Mouse (Mus musculus) CH12.LX (cell line): ENCODE measurements around the gene Tsc22d2. TPM values are rescaled to one million over a fixed set of nuclear protein-coding genes. Genes with fewer than 3 reads are reported as not detected.

Experiments
- DNase-seq: peaks from one replicate; pipeline ENCODE4 v3.0.0-alpha.2; 2013; ENCODE audit errors: extremely low read depth
- H3K27ac ChIP-seq: 2 replicates; pipeline ENCODE4 v1.5.1; 2012; ENCODE audit warnings: low read depth, mild to moderate bottlenecking, control low read depth, moderate library complexity; ENCODE audit not compliant: insufficient read depth
- H3K27me3 ChIP-seq: replicated peaks from 2 replicates; pipeline ENCODE3; 2012; ENCODE audit warnings: inconsistent platforms
- H3K36me3 ChIP-seq, 2 experiments: replicated peaks in 1 of 2; 2 replicates each; pipeline versions ENCODE3 to v1.6.1; 2012; ENCODE audit warnings: inconsistent platforms in 1 of 2, low read length in 1 of 2, mild to moderate bottlenecking in 1 of 2, mixed read lengths in 1 of 2, moderate library complexity in 1 of 2; ENCODE audit not compliant: control insufficient read depth in 1 of 2, insufficient read depth in 1 of 2
- H3K4me1 ChIP-seq, 2 experiments: 2 replicates each; pipeline ENCODE4 v1.6.1; 2012; ENCODE audit warnings: inconsistent platforms in 1 of 2, moderate library complexity in 1 of 2; ENCODE audit not compliant: insufficient read depth in 2 of 2, control insufficient read depth in 1 of 2
- H3K4me2 ChIP-seq: 2 replicates; pipeline ENCODE4 v1.6.1; 2012; ENCODE audit warnings: low read depth, mild to moderate bottlenecking, control low read depth; ENCODE audit not compliant: poor library complexity, insufficient read depth, severe bottlenecking
- H3K4me3 ChIP-seq, 3 experiments: fragments of 150-350 bp in 1 of 3; sonication (generic) in 1 of 3; replicated peaks in 1 of 3; 2 replicates each; pipeline versions ENCODE3 to v1.5.1; 2011 to 2012; ENCODE audit warnings: low read depth in 2 of 3, low read length in 2 of 3, mild to moderate bottlenecking in 2 of 3, moderate library complexity in 2 of 3, control low read depth in 1 of 3, improper control_type of control experiment in 1 of 3, inconsistent platforms in 1 of 3, mixed read lengths in 1 of 3; ENCODE audit not compliant: poor library complexity in 1 of 3
- H3K79me2 ChIP-seq: replicated peaks from 2 replicates; pipeline ENCODE4 v1.6.1; 2012; ENCODE audit warnings: mild to moderate bottlenecking, moderate library complexity; ENCODE audit not compliant: control insufficient read depth, poor library complexity, insufficient read depth, severe bottlenecking; ENCODE audit errors: extremely low read depth
- H3K9ac ChIP-seq: 2 replicates; pipeline ENCODE4 v1.6.1; 2012; ENCODE audit warnings: low read depth, mild to moderate bottlenecking, control low read depth, moderate library complexity; ENCODE audit not compliant: insufficient read depth
- H3K9me3 ChIP-seq: replicated peaks from 2 replicates; pipeline ENCODE3; 2012; ENCODE audit warnings: low read length, inconsistent platforms, mixed read lengths
- CHD1 ChIP-seq: IDR thresholded peaks from 2 replicates; pipeline ENCODE4 v1.6.1; 2012; ENCODE audit warnings: low read depth, low read length, improper control_type of control experiment, inconsistent platforms
- CTCF ChIP-seq, 2 experiments: IDR thresholded peaks in 1 of 2; conservative IDR thresholded peaks in 1 of 2; 2 replicates each; pipeline ENCODE4 v1.5.1; 2011 to 2012; ENCODE audit warnings: low read depth in 2 of 2, low read length in 2 of 2, improper control_type of control experiment in 1 of 2, inconsistent platforms in 1 of 2, mild to moderate bottlenecking in 1 of 2, moderate library complexity in 1 of 2
- ELF1 ChIP-seq: IDR thresholded peaks from 2 replicates; pipeline ENCODE4 v1.6.1; 2014; ENCODE audit warnings: low read depth, mild to moderate bottlenecking, inconsistent platforms, low read length, improper control_type of control experiment
- ETS1 ChIP-seq: conservative IDR thresholded peaks from 2 replicates; pipeline ENCODE4 v1.6.1; 2012; ENCODE audit warnings: low read depth, mild to moderate bottlenecking, inconsistent platforms, low read length, improper control_type of control experiment, moderate library complexity
- IRF4 ChIP-seq: IDR thresholded peaks from 2 replicates; pipeline ENCODE4 v1.6.1; 2014; ENCODE audit warnings: low read depth, mild to moderate bottlenecking, inconsistent platforms, low read length, improper control_type of control experiment
- KAT2A ChIP-seq: IDR thresholded peaks from 2 replicates; pipeline ENCODE4 v1.6.1; 2012; ENCODE audit warnings: low read length, improper control_type of control experiment, inconsistent platforms; ENCODE audit not compliant: insufficient replicate concordance
- MYC ChIP-seq: IDR thresholded peaks from 2 replicates; pipeline ENCODE4 v1.6.1; 2011; ENCODE audit warnings: low read depth, mild to moderate bottlenecking, improper control_type of control experiment, low read length
- RAD21 ChIP-seq: IDR thresholded peaks from 2 replicates; pipeline ENCODE4 v1.6.1; 2011; ENCODE audit warnings: low read depth, mild to moderate bottlenecking, low read length, improper control_type of control experiment, moderate library complexity
- SMC3 ChIP-seq: IDR thresholded peaks from 2 replicates; pipeline ENCODE4 v1.6.1; 2011; ENCODE audit warnings: low read depth, low read length, improper control_type of control experiment
- TBP ChIP-seq: conservative IDR thresholded peaks from 2 replicates; pipeline ENCODE4 v1.6.1; 2011; ENCODE audit warnings: low read depth, low read length, improper control_type of control experiment
- TCF12 ChIP-seq: IDR thresholded peaks from 2 replicates; pipeline ENCODE4 v1.6.1; 2014; ENCODE audit warnings: low read depth, mild to moderate bottlenecking, inconsistent platforms, low read length, improper control_type of control experiment
- ZNF384 ChIP-seq: IDR thresholded peaks from 2 replicates; pipeline ENCODE4 v1.6.1; 2012; ENCODE audit warnings: low read depth, low read length, improper control_type of control experiment, inconsistent platforms
- dilution Hi-C: fragments of 300-500 bp; cut with MboI; formaldehyde crosslinking; loops from 2 replicates; pipeline ENCODE4 v1.14.3; 2020; ENCODE audit warnings: low sequenced_read_pairs; ENCODE audit not compliant: extremely low pct_unique_long_range_greater_than_20kb, extremely low pct_ligation_motif_present
- in situ Hi-C: fragments of 300-500 bp; cut with MboI; formaldehyde crosslinking; loops from 3 replicates; pipeline ENCODE4 v1.14.3; 2019; ENCODE audit warnings: low sequenced_read_pairs, low pct_ligation_motif_present, low pct_unique_long_range_greater_than_20kb, mixed read lengths
- polyA plus RNA-seq: library from polyadenylated mRNA; unstranded; fragments of >175 nt; gene quantifications from 2 replicates; pipeline ENCODE4 v1.2.1, GENCODE M21; 2012; ENCODE audit warnings: low read depth; ENCODE audit not compliant: insufficient read length
- total RNA-seq, 2 experiments: library from RNA; depleted of rRNA; stranded (reverse); fragments of 300-350 nt in 1 of 2; fragments of >200 nt in 1 of 2; gene quantifications; 2 replicates each; pipeline ENCODE4 v1.2.3; 2012 to 2014

Gene Tsc22d2
- total and polyA plus RNA-seq, 3 experiments = 9.0 to 17.4 (median 12.9) TPM

DNA sequence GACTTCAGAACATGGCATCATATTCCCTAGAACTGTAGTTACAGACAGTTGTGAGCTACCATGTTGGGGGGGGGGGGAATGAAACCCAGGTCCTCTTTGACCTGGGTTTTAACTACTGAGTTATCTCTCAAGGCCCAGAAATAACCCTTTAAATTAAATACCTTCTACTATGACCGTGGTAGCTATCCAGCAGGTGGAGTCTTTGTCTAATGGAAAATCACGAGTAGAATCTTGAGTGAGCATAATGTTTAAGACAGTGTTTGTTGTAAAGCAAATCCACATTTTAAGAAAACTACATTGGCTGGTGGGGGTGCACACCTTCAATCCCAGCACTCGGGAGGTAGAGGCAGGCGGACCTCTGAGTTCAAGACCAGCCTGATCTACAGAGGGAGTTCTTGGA lies 99.0 kb downstream of the Tsc22d2 start:
- dilution Hi-C loops (no loop called here), in situ Hi-C loops (loop anchor here (5.0 to 10.0 kb wide), 2 partner anchors 141 to 269 kb away; no protein-coding TSS in a partner anchor)
- peaks cover 2% of the 10 kb centered on the region for H3K79me2 ChIP-seq
- H3K36me3 ChIP-seq = no peaks in the 10 kb centered on the region
- no peaks in the 10 kb centered on the region for H3K9me3 ChIP-seq
- DNase-seq = no peak
- no peak overlapping the region; the same call in 1 of the 2 replicates for H3K9ac ChIP-seq
- peak overlapping the region; percentile 52; the same call in 1 of the 2 replicates for H3K27ac ChIP-seq
- no peak overlapping the region for H3K4me3 ChIP-seq
- H3K27me3 ChIP-seq = no peaks in the 10 kb centered on the region
- peak overlapping the region; percentile 36 for H3K4me2 ChIP-seq
- H3K4me1 ChIP-seq = peaks cover 15 to 79% of the 10 kb centered on the region in 2 experiments
- TF ChIP-seq RAD21 = peak; percentile 75
- TF ChIP-seq CTCF (conservative IDR thresholded peaks at IDR 0.05 in 1 of 2, IDR thresholded peaks at IDR 0.05 in 1 of 2; ENCODE audit: low read depth in 2 of 2, low read length in 2 of 2) = peak in 1 of 2 experiments; percentile 71; a peak in 2 of 4 replicates
- no peak for TF ChIP-seq KAT2A
- TF ChIP-seq SMC3 = peak; percentile 64

DNA sequence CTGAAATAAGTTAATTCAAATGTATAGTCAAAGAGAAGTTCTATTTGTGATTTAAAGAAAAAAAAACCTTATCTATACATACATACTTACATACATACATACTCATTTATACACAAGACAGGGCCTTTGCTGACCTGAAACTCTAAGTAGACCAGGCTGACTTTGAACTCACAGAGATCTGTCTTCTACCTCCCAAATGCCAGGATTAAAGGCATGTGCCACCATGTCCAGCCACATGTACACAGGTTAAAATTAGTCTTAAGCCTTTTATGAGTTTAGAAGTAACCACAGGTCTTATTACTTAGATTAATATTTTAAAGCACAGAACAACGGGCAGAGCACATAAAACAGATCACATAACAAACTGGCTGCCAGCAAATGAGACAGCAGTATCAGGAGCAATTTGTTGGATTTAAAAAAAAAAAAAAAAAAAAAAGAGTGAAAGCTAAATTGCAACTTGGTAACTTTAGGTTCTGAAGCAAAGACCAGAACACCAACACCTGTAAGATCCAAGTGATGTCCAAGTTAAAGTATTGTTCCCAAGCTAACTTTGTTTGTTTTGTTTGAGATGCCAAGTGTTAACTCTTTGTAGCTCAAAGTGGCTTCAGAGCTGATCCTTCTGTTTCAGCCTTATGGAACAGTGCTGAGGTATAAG lies 101.6 kb downstream of the Tsc22d2 start:
- Histone ChIP-seq H3K4me1 (peaks cover 6 to 67% of the 10 kb centered on the region in 2 experiments), H3K9me3 (no peaks in the 10 kb centered on the region), H3K27ac (peak overlapping the region; percentile 100), H3K36me3 (peaks cover 4 to 10% of the 10 kb centered on the region in 2 experiments), H3K4me3 (peak overlapping the region in 2 of 3 experiments; percentile 11 to 25), H3K79me2 (peaks cover 18% of the 10 kb centered on the region), H3K4me2 (peak overlapping the region; percentile 89), H3K9ac (peak overlapping the region; percentile 96), H3K27me3 (no peaks in the 10 kb centered on the region)
- in situ Hi-C loops = loop anchor here (10.0 kb wide), 1 partner anchor 139 kb away; no protein-coding TSS in a partner anchor
- DNase-seq = no peak
- TF ChIP-seq MYC (0 out of 2 replicates have a peak, but pooled peaks have one; percentile 30), ZNF384 (peak; percentile 81), ETS1 (no peak), IRF4 (0 out of 2 replicates have a peak, but pooled peaks have one; percentile 18), TCF12 (no peak), ELF1 (peak; percentile 36; the same call in 1 of the 2 replicates), TBP (peak; percentile 95), CHD1 (peak; percentile 85)
- dilution Hi-C loops = no loop called here

Other genes starting within 250 kb of the Tsc22d2 start
- gene Eif2a, start 111.1 kb downstream of the Tsc22d2 start, total RNA-seq (2012; rRNA removed) = 107 and 119 TPM in 2 replicates
- 215 and 241 TPM in 2 replicates for gene Eif2a, start 111.1 kb downstream of the Tsc22d2 start, total RNA-seq (2014; rRNA removed)
- gene Eif2a, start 111.1 kb downstream of the Tsc22d2 start, polyA plus RNA-seq = 116 and 117 TPM in 2 replicates
- 210 and 219 TPM in 2 replicates for gene Serp1, start 111.2 kb downstream of the Tsc22d2 start, total RNA-seq (2012; rRNA removed)
- 470 and 509 TPM in 2 replicates for gene Serp1, start 111.2 kb downstream of the Tsc22d2 start, total RNA-seq (2014; rRNA removed)
- gene Serp1, start 111.2 kb downstream of the Tsc22d2 start, polyA plus RNA-seq = 252 and 298 TPM in 2 replicates
- 63.6 and 76.6 TPM in 2 replicates for gene Selenot, start 161.9 kb downstream of the Tsc22d2 start, total RNA-seq (2012; rRNA removed)
- 254 and 283 TPM in 2 replicates for gene Selenot, start 161.9 kb downstream of the Tsc22d2 start, total RNA-seq (2014; rRNA removed)
- 134 and 157 TPM in 2 replicates for gene Selenot, start 161.9 kb downstream of the Tsc22d2 start, polyA plus RNA-seq
- gene Erich6, start 222.5 kb downstream of the Tsc22d2 start, total RNA-seq (2012; rRNA removed) = not detected in 2 replicates
- gene Erich6, start 222.5 kb downstream of the Tsc22d2 start, total RNA-seq (2014; rRNA removed) = not detected in 2 replicates
- gene Erich6, start 222.5 kb downstream of the Tsc22d2 start, polyA plus RNA-seq = 0.11 TPM in 1 of 2 replicates, not detected in the other